Mouse (Mus musculus): ENCODE results near the gene Lmod1. TPM values are rescaled to one million over a fixed set of nuclear protein-coding genes. Genes with fewer than 3 reads are reported as not detected.

Gene Lmod1
- polyA plus RNA-seq, 1 experiment from 2014 or later: 0.50 TPM

DNA sequence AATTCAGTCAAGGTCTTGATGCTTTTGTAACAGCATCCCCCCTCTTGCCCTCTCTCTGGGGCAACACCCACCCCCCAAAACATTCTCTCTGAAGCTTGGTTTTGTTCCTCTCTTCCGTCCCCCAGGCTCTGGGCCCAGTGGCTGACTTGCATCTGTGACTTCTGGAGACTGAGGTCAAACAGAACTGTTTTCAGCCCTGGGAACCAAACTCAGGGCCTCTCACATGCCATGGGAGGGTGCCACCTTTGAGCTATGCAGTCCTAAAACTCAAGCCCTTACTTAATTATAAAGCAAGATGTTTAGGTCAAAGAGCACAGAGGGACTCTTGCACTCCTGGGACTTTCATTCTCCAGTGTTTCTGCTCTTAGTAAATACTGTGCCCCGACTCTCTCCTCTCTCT lies 1.3 kb downstream of the Lmod1 start:
- WGBS: 81% methylated on average over 2 of the region's 2 CpGs

GRCm38 (mm10) chr1:135328368-135328767 lies 3.8 kb downstream of the Lmod1 start:
- no peak overlapping the region for H3K4me3 ChIP-seq
- no peaks in the 10 kb centered on the region for H3K36me3 ChIP-seq
- H3K4me1 ChIP-seq (replicated peaks): peaks cover 24% of the 10 kb centered on the region
- 64% methylated on average over 5 of the region's 5 CpGs for WGBS
- DNase-seq (ENCODE audit: low spot score): no peak
- no peak overlapping the region for H3K27ac ChIP-seq
- H3K27me3 ChIP-seq (ENCODE audit: insufficient read depth, poor library complexity, severe bottlenecking): peaks cover 6% of the 10 kb centered on the region; the same call in 1 of the 2 replicates
- H3K9me3 ChIP-seq: no peaks in the 10 kb centered on the region

More for the DNA sequence above, 1.3 kb downstream of the Lmod1 start:
- no peak overlapping the region for H3K4me3 ChIP-seq
- H3K4me1 ChIP-seq (replicated peaks): peaks cover 24% of the 10 kb centered on the region
- peaks cover 10% of the 10 kb centered on the region for H3K27me3 ChIP-seq (ENCODE audit: insufficient read depth, poor library complexity, severe bottlenecking)
- DNase-seq (ENCODE audit: low spot score): no peak
- H3K36me3 ChIP-seq: no peaks in the 10 kb centered on the region
- H3K27ac ChIP-seq: no peak overlapping the region
- H3K9me3 ChIP-seq: no peaks in the 10 kb centered on the region

GRCm38 (mm10) chr1:135330578-135330977 lies 6.0 kb downstream of the Lmod1 start:
- Histone ChIP-seq H3K4me1 (replicated peaks) (peaks cover 11% of the 10 kb centered on the region; the same call in 1 of the 2 replicates), H3K4me3 (no peak overlapping the region), H3K36me3 (no peaks in the 10 kb centered on the region), H3K9me3 (no peaks in the 10 kb centered on the region), H3K27ac (no peak overlapping the region), H3K27me3 (ENCODE audit: insufficient read depth, poor library complexity, severe bottlenecking) (no peaks in the 10 kb centered on the region)
- 81% methylated on average over 6 of the region's 6 CpGs for WGBS
- no peak for DNase-seq (ENCODE audit: low spot score)

GRCm38 (mm10) chr1:135341947-135342346 lies 17.3 kb downstream of the Lmod1 start:
- 73% methylated on average over 8 of the region's 8 CpGs for WGBS
- H3K4me1 ChIP-seq (replicated peaks): peaks cover 4% of the 10 kb centered on the region
- H3K27me3 ChIP-seq (ENCODE audit: insufficient read depth, poor library complexity, severe bottlenecking): no peaks in the 10 kb centered on the region
- DNase-seq (ENCODE audit: low spot score): no peak
- H3K27ac ChIP-seq: no peak overlapping the region
- no peaks in the 10 kb centered on the region for H3K36me3 ChIP-seq
- H3K4me3 ChIP-seq: no peak overlapping the region
- no peaks in the 10 kb centered on the region for H3K9me3 ChIP-seq

DNA sequence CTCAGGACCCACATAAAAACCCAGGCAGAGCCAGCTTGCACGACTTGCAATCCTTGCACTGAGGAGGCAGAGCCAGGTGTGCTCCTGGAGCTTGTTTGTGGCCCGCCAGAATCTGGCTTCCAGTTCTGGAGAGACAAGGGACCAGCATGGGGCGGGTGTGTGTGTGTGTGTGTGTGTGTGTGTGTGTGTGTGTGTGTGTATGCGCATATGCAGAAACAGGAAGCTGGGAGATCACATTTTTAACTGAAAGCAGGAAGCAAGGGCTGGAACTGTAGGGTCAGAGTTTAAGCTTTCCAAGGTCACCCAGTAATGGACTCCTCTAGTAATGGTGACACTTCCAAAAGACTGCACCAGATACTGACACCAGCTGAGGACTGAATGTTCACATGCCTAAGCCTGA lies 19.4 kb downstream of the Lmod1 start:
- H3K4me3 ChIP-seq: no peak overlapping the region
- H3K9me3 ChIP-seq: no peaks in the 10 kb centered on the region
- peaks cover 10% of the 10 kb centered on the region for H3K4me1 ChIP-seq (replicated peaks)
- DNase-seq (ENCODE audit: low spot score): no peak
- peak overlapping the region; percentile 45 for H3K27ac ChIP-seq
- 59% methylated on average over 4 of the region's 4 CpGs for WGBS
- no peaks in the 10 kb centered on the region for H3K36me3 ChIP-seq
- H3K27me3 ChIP-seq (ENCODE audit: insufficient read depth, poor library complexity, severe bottlenecking): no peaks in the 10 kb centered on the region

GRCm38 (mm10) chr1:135346891-135347290 lies 22.3 kb downstream of the Lmod1 start:
- 57% methylated on average over 3 of the region's 3 CpGs for WGBS
- DNase-seq (ENCODE audit: low spot score): no peak
- H3K4me1 ChIP-seq (replicated peaks): peaks cover 10% of the 10 kb centered on the region
- H3K27me3 ChIP-seq (ENCODE audit: insufficient read depth, poor library complexity, severe bottlenecking): no peaks in the 10 kb centered on the region
- H3K4me3 ChIP-seq: no peak overlapping the region
- H3K36me3 ChIP-seq: no peaks in the 10 kb centered on the region
- no peaks in the 10 kb centered on the region for H3K9me3 ChIP-seq
- H3K27ac ChIP-seq: no peak overlapping the region

DNA sequence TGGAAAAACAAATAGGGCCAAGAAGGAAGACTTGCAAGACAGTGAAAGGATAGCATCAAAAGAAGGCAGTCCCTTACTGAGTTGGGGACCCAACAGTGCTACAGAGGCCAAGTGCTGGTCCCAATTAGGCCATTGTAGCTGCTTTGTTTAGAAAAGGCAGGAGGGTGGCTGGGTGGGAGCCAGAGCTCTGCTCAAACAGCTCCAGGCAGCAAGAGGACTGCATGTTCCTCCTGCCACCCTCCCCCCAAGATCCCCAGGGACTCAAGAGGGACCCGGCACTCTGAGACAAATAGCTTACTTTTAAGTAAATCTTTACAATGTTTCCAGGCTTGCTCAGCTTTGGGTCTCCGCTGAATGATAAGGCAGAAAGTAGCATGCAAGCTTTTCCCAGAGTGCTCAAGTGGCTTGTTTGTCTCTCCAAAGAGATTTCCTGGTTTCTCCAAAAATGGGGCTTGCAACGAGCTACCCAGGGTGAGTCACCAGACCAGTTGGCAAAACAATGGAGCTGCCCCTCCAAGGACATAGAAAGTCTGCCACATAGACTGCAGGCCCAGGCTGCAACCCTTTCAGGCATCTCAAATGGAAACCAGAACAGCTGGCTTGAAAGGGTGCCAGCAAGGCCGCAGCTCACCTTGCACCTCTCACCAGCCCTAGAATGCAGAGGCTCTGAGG lies 23.0 kb downstream of the Lmod1 start:
- Histone ChIP-seq H3K27me3 (ENCODE audit: insufficient read depth, poor library complexity, severe bottlenecking) (no peaks in the 10 kb centered on the region), H3K9me3 (no peaks in the 10 kb centered on the region), H3K4me1 (replicated peaks) (peaks cover 10% of the 10 kb centered on the region), H3K27ac (0 out of 2 replicates have a peak overlapping the region, but pooled peaks have one; percentile 9), H3K4me3 (no peak overlapping the region), H3K36me3 (no peaks in the 10 kb centered on the region)
- 64% methylated on average over 4 of the region's 4 CpGs for WGBS
- no peak for DNase-seq (ENCODE audit: low spot score)

- DNase-seq (ENCODE audit: low spot score): no peak
- H3K9me3 ChIP-seq: no peaks in the 10 kb centered on the region
- H3K4me1 ChIP-seq (replicated peaks): peaks cover 6% of the 10 kb centered on the region
- no peaks in the 10 kb centered on the region for H3K27me3 ChIP-seq (ENCODE audit: insufficient read depth, poor library complexity, severe bottlenecking)
- no peak overlapping the region for H3K4me3 ChIP-seq
- no peaks in the 10 kb centered on the region for H3K36me3 ChIP-seq
- no peak overlapping the region for H3K27ac ChIP-seq
- WGBS: 81% methylated on average over 3 of the region's 3 CpGs
Observed at GRCm38 (mm10) chr1:135351953-135352352, 27.3 kb downstream of the Lmod1 start.

DNA sequence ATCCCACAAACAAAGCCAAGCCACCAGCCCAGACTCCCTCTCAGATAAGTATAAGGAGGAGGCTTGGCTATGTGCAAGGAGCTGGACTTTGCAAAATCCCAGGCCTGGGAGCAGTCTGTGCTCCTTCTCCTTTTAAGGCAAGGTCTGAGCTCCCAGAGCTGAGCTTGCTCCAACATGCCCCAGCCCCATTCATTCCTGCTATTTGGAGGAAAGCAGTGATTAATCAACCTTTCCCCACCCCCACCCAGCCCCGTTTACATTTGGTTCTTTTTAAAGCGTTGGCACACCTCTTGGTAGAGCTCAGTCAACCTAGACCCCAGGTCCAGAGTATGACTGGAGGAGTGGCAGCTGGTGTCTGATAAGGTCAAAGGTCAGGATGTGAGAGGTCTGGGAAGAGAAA lies 34.5 kb downstream of the Lmod1 start:
- Histone ChIP-seq H3K36me3 (no peaks in the 10 kb centered on the region), H3K9me3 (0 out of 2 replicates have a peak, but pooled peaks cover 3% of the 10 kb centered on the region), H3K27ac (no peak overlapping the region), H3K4me1 (replicated peaks) (peaks cover 10% of the 10 kb centered on the region; the same call in 1 of the 2 replicates), H3K4me3 (no peak overlapping the region), H3K27me3 (ENCODE audit: insufficient read depth, poor library complexity, severe bottlenecking) (no peaks in the 10 kb centered on the region)
- DNase-seq (ENCODE audit: low spot score): no peak
- WGBS: 32% methylated on average over 2 of the region's 2 CpGs

DNA sequence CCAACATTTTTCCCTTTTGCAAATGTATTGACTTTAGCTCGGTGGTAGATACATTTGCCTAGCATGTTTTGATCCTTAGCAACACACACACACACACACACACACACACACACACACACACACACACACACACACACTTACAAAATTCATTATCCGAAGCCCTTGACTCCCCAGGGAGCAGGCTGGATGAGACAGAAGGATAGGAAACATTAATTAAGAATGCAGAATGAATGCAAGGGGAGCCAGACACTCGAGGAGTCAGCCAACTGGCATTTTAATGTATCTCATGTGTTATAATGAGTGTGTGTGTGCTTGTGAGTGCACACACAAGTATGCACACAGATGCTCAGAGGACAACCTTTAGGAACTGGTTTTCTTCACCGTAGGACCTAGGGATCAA lies 36.9 kb downstream of the Lmod1 start:
- H3K4me3 ChIP-seq: no peak overlapping the region

GRCm38 (mm10) chr1:135362115-135362514 lies 37.5 kb downstream of the Lmod1 start:
- Histone ChIP-seq H3K27me3 (ENCODE audit: insufficient read depth, poor library complexity, severe bottlenecking) (no peaks in the 10 kb centered on the region), H3K36me3 (no peaks in the 10 kb centered on the region), H3K9me3 (0 out of 2 replicates have a peak, but pooled peaks cover 3% of the 10 kb centered on the region), H3K27ac (no peak overlapping the region), H3K4me1 (replicated peaks) (peaks cover 10% of the 10 kb centered on the region; the same call in 1 of the 2 replicates), H3K4me3 (no peak overlapping the region)
- no peak for DNase-seq (ENCODE audit: low spot score)

More for the DNA sequence above, 36.9 kb downstream of the Lmod1 start:
- Histone ChIP-seq H3K9me3 (0 out of 2 replicates have a peak, but pooled peaks cover 3% of the 10 kb centered on the region), H3K4me1 (replicated peaks) (peaks cover 10% of the 10 kb centered on the region; the same call in 1 of the 2 replicates), H3K36me3 (no peaks in the 10 kb centered on the region), H3K27ac (no peak overlapping the region), H3K27me3 (ENCODE audit: insufficient read depth, poor library complexity, severe bottlenecking) (no peaks in the 10 kb centered on the region)
- DNase-seq (ENCODE audit: low spot score): no peak
- WGBS: 84% methylated on average over 4 of the region's 4 CpGs

DNA sequence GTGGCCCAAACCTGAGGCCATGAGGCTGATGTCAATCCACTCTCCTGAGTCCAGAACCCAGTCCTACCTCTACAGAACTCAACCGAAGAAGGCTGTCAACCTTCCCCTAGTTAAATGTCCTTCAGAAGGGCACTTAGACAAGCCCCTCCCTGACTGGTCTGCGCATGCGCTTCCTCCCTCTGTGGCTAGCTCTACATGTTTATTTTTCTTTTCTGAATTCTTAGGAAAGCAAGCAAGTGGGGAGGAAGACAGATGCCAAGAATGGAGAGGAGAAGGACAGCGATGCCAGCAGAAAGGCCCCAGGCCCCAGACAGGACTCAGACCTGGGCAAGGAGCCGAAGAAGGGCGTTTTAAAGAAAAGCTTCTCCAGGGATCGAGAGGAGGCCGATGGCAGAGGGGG lies 38.8 kb downstream of the Lmod1 start:
- Histone ChIP-seq H3K36me3 (no peaks in the 10 kb centered on the region), H3K27ac (no peak overlapping the region), H3K27me3 (ENCODE audit: insufficient read depth, poor library complexity, severe bottlenecking) (no peaks in the 10 kb centered on the region), H3K9me3 (0 out of 2 replicates have a peak, but pooled peaks cover 3% of the 10 kb centered on the region), H3K4me3 (no peak overlapping the region), H3K4me1 (replicated peaks) (peaks cover 16% of the 10 kb centered on the region; the same call in 1 of the 2 replicates)
- WGBS: 80% methylated on average over 8 of the region's 8 CpGs
- DNase-seq (ENCODE audit: low spot score): no peak

DNA sequence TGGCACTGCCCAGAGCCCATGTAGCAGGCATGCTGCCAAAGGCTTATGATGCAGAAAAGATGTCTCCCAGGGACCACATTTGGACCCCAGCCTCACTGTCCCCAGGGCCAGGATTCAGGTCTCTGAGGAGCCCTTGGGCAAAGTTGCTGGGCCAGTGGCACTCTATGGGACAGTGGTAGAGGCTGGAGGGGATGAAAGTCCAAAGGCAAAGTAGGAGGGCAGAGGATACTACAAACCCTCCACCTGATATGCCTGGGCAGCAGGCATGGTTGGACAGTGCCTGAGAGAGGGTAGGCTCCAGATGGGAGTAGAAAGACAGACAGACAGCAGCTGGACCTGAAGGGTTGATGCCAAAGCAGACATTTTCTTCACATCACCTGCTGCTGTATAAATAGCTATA lies 41.8 kb downstream of the Lmod1 start:
- Histone ChIP-seq H3K4me1 (replicated peaks) (peaks cover 28% of the 10 kb centered on the region), H3K9me3 (0 out of 2 replicates have a peak, but pooled peaks cover 3% of the 10 kb centered on the region), H3K27ac (no peak overlapping the region), H3K36me3 (peaks cover 8% of the 10 kb centered on the region; the same call in 1 of the 2 replicates), H3K4me3 (no peak overlapping the region), H3K27me3 (ENCODE audit: insufficient read depth, poor library complexity, severe bottlenecking) (peaks cover 9% of the 10 kb centered on the region; the same call in 1 of the 2 replicates)
- no peak for DNase-seq (ENCODE audit: low spot score)

Measured in hindbrain, embryonic 10.5 days (tissue).